Mouse (Mus musculus): ENCODE data around the gene Cfap97. TPM values are rescaled to one million over a fixed set of nuclear protein-coding genes. Genes with fewer than 3 reads are reported as not detected.

Gene Cfap97
- total RNA-seq, 2 experiments from 2014 or later, result 8.4 to 11.1 TPM

GRCm38 (mm10) chr8:46152064-46153031 lies 777 bp downstream of the Cfap97 start, which contains the start of gene Snx25:
Snx25 (minus strand) TSS chr8:46152159.
- ATAC-seq (replicated peaks; ENCODE audit: low FRiP score, poor library complexity, severe bottlenecking), result peak; percentile 80

- no peak for ATAC-seq (replicated peaks; ENCODE audit: low FRiP score, poor library complexity, severe bottlenecking)
Measured at GRCm38 (mm10) chr8:46153042-46153441, 1.5 kb downstream of the Cfap97 start.

GRCm38 (mm10) chr8:46162953-46163869 lies 11.6 kb downstream of the Cfap97 start:
- ATAC-seq (replicated peaks; ENCODE audit: low FRiP score, poor library complexity, severe bottlenecking), result peak; percentile 98

GRCm38 (mm10) chr8:46163870-46164190 lies 12.3 kb downstream of the Cfap97 start:
- ATAC-seq (replicated peaks; ENCODE audit: low FRiP score, poor library complexity, severe bottlenecking), result 0 out of 2 replicates have a peak, but pooled peaks have one; percentile 2

GRCm38 (mm10) chr8:46173651-46174050 lies 22.1 kb downstream of the Cfap97 start:
- no peak for ATAC-seq (replicated peaks; ENCODE audit: low FRiP score, poor library complexity, severe bottlenecking)

- no peak for ATAC-seq (replicated peaks; ENCODE audit: low FRiP score, poor library complexity, severe bottlenecking)
Measured at GRCm38 (mm10) chr8:46180136-46180535, 28.6 kb downstream of the Cfap97 start.

GRCm38 (mm10) chr8:46185361-46185760 lies 33.8 kb downstream of the Cfap97 start:
- 0 out of 2 replicates have a peak, but pooled peaks have one; percentile 46 for ATAC-seq (replicated peaks; ENCODE audit: low FRiP score, poor library complexity, severe bottlenecking)

- ATAC-seq (replicated peaks; ENCODE audit: low FRiP score, poor library complexity, severe bottlenecking), result no peak
Measured at GRCm38 (mm10) chr8:46193100-46193499, 41.5 kb downstream of the Cfap97 start.

- no peak for ATAC-seq (replicated peaks; ENCODE audit: low FRiP score, poor library complexity, severe bottlenecking)
Measured at GRCm38 (mm10) chr8:46196877-46197276, 45.3 kb downstream of the Cfap97 start.

GRCm38 (mm10) chr8:46197673-46198072 lies 46.1 kb downstream of the Cfap97 start:
- no peak for ATAC-seq (replicated peaks; ENCODE audit: low FRiP score, poor library complexity, severe bottlenecking)

- no peak for ATAC-seq (replicated peaks; ENCODE audit: low FRiP score, poor library complexity, severe bottlenecking)
Measured at GRCm38 (mm10) chr8:46202350-46202749, 50.8 kb downstream of the Cfap97 start.

- ATAC-seq (replicated peaks; ENCODE audit: low FRiP score, poor library complexity, severe bottlenecking), result no peak
Measured at GRCm38 (mm10) chr8:46204301-46204700, 52.7 kb downstream of the Cfap97 start.

GRCm38 (mm10) chr8:46204974-46205640 lies 53.5 kb downstream of the Cfap97 start:
- no peak for ATAC-seq (replicated peaks; ENCODE audit: low FRiP score, poor library complexity, severe bottlenecking)

- ATAC-seq (replicated peaks; ENCODE audit: low FRiP score, poor library complexity, severe bottlenecking), result no peak
Measured at GRCm38 (mm10) chr8:46206107-46206506, 54.5 kb downstream of the Cfap97 start.

- no peak for ATAC-seq (replicated peaks; ENCODE audit: low FRiP score, poor library complexity, severe bottlenecking)
Measured at GRCm38 (mm10) chr8:46208354-46208753, 56.8 kb downstream of the Cfap97 start.

GRCm38 (mm10) chr8:46209057-46209456 lies 57.5 kb downstream of the Cfap97 start:
- no peak for ATAC-seq (replicated peaks; ENCODE audit: low FRiP score, poor library complexity, severe bottlenecking)

GRCm38 (mm10) chr8:46210404-46211315 lies 59.1 kb downstream of the Cfap97 start, which contains the start of gene Slc25a4:
Slc25a4 (minus strand) TSS chr8:46211284.
- no peak for ATAC-seq (replicated peaks; ENCODE audit: low FRiP score, poor library complexity, severe bottlenecking)

- ATAC-seq (replicated peaks; ENCODE audit: low FRiP score, poor library complexity, severe bottlenecking), result no peak
Measured at GRCm38 (mm10) chr8:46211611-46212071, 60.1 kb downstream of the Cfap97 start.

- ATAC-seq (replicated peaks; ENCODE audit: low FRiP score, poor library complexity, severe bottlenecking), result no peak
Measured at GRCm38 (mm10) chr8:46212194-46212593, 60.6 kb downstream of the Cfap97 start.

Measured in erythroid progenitor cell, adult 5-6 weeks (primary cell).